ENCODE assay signal across 26 mouse cellular contexts in the genomic region with DNA sequence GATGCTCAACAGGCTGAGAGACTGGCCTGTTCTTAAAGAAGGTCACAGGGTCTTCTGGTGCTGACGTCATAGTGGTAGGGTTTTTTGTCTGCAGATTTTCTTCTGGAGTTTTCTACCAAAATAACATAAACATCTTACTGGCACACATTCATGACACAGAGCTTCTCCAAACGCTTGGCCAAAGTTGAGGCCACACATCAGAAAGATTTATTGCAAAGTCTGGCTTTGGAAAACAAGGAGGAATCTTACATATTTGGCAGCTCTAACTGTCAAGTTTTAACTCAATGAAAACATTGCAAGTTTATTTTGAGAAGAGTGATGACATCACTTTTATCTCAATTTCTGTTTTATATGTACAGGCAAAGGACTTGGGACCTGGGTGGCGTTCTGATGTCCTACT. TPM values are rescaled to one million over a fixed set of nuclear protein-coding genes. Genes with fewer than 3 reads are reported as not detected.
"Had no signal": no experiment of that assay in that cellular context is flagged by ENCODE, and none has a peak within 500 bp of the region (broad histone marks: within the 10 kb centered on the region; RNA-seq: fewer than 3 reads in every experiment).

No protein-coding gene starts in this region.

- ATAC-seq: intestine, postnatal 0 days; liver, postnatal 0 days; midbrain, embryonic 15.5 days had no signal

- H3K4me1 ChIP-seq: limb, embryonic 12.5 days; limb, embryonic 15.5 days; midbrain, embryonic 12.5 days; midbrain, embryonic 15.5 days; neural tube, embryonic 12.5 days; neural tube, embryonic 15.5 days had no signal

- H3K27ac ChIP-seq: limb, embryonic 12.5 days; limb, embryonic 15.5 days; liver, embryonic 14.5 days; macrophage; midbrain, embryonic 12.5 days; midbrain, embryonic 15.5 days; neural tube, embryonic 12.5 days; neural tube, embryonic 15.5 days had no signal

- H3K9ac ChIP-seq: limb, embryonic 12.5 days; limb, embryonic 15.5 days; liver, embryonic 14.5 days; liver, postnatal 0 days; midbrain, embryonic 12.5 days; midbrain, embryonic 15.5 days; neural tube, embryonic 12.5 days; neural tube, embryonic 15.5 days had no signal

- H3K4me3 ChIP-seq: limb, embryonic 12.5 days; limb, embryonic 15.5 days; midbrain, embryonic 12.5 days; midbrain, embryonic 15.5 days; neural tube, embryonic 12.5 days; neural tube, embryonic 15.5 days had no signal

- H3K36me3 ChIP-seq: limb, embryonic 12.5 days; limb, embryonic 15.5 days; midbrain, embryonic 12.5 days; midbrain, embryonic 15.5 days; neural tube, embryonic 12.5 days; neural tube, embryonic 15.5 days had no signal

- H3K9me3 ChIP-seq: limb, embryonic 12.5 days; limb, embryonic 15.5 days; midbrain, embryonic 12.5 days; midbrain, embryonic 15.5 days; neural tube, embryonic 12.5 days; neural tube, embryonic 15.5 days had no signal

- H3K27me3 ChIP-seq: limb, embryonic 12.5 days; limb, embryonic 15.5 days; midbrain, embryonic 12.5 days; midbrain, embryonic 15.5 days; neural tube, embryonic 12.5 days; neural tube, embryonic 15.5 days had no signal

- H3K4me2 ChIP-seq: limb, embryonic 12.5 days; limb, embryonic 15.5 days; liver, embryonic 11.5 days; midbrain, embryonic 12.5 days; midbrain, embryonic 15.5 days; neural tube, embryonic 12.5 days; neural tube, embryonic 15.5 days had no signal

- DNase-seq: kidney, adult 2 months; kidney, postnatal 10 days; kidney, postnatal 36 days; liver, postnatal 0 days; right cerebral cortex, adult 18-20 months; right cerebral cortex, postnatal 14 days; right cerebral cortex, postnatal 4 days; thymus, adult 18-20 months; thymus, postnatal 36 days had no signal

RNA-seq across cellular contexts. Expression of gene Gm12695, which starts 56.8 kb away (rescaled TPM):
- total RNA-seq: left cerebral cortex, adult 8-10 months; left cerebral cortex, postnatal 25 days; megakaryocyte, adult 5-6 weeks had no signal
- polyA plus RNA-seq: intestine, embryonic 14.5 days; intestine, postnatal 0 days; kidney, adult 2 months; kidney, embryonic 14.5 days; limb, embryonic 12.5 days; limb, embryonic 15.5 days; liver, embryonic 11.5 days; liver, embryonic 14.5 days; liver, postnatal 0 days; macrophage; midbrain, embryonic 12.5 days; midbrain, embryonic 15.5 days; neural tube, embryonic 12.5 days; neural tube, embryonic 15.5 days; stomach, embryonic 14.5 days; urinary bladder, adult 2 months had no signal
